Mouse (Mus musculus): Measurements from ENCODE around the gene 1110059E24Rik. TPM values are rescaled to one million over a fixed set of nuclear protein-coding genes. Genes with fewer than 3 reads are reported as not detected.

The 1110059E24Rik gene
- polyA plus RNA-seq, 1 experiment = 7.9 TPM

DNA sequence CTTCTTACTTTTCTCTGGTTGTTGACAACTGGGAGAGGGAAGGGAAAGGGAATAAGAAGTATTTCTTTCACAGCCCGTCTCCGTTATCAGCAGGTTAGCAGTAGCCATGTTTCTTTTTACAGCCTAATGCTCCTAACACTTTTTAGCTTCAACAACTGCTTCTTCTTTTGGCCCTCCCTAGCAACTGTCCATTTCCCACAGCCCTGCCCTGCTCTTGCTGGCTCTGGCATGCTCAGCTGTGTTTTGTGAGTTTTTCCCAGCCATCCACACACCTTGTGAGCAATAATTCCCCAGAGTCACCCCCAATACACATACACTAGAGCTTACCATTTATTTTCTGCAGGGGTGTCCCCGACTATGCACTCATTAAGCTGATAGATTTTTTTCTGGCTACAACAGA is 75.3 kb downstream of the 1110059E24Rik start:
- no peak for DNase-seq (ENCODE audit: low read depth)

- no peak for DNase-seq (ENCODE audit: low read depth)
These were observed 80.8 kb downstream of the 1110059E24Rik start for GRCm38 (mm10) chr19:21571986-21572385.

GRCm38 (mm10) chr19:21571223-21571980 is 81.4 kb downstream of the 1110059E24Rik start:
- no peak for DNase-seq (ENCODE audit: low read depth)

- DNase-seq (ENCODE audit: low read depth) = no peak
These were observed 82.0 kb downstream of the 1110059E24Rik start for GRCm38 (mm10) chr19:21570778-21571177.

DNA sequence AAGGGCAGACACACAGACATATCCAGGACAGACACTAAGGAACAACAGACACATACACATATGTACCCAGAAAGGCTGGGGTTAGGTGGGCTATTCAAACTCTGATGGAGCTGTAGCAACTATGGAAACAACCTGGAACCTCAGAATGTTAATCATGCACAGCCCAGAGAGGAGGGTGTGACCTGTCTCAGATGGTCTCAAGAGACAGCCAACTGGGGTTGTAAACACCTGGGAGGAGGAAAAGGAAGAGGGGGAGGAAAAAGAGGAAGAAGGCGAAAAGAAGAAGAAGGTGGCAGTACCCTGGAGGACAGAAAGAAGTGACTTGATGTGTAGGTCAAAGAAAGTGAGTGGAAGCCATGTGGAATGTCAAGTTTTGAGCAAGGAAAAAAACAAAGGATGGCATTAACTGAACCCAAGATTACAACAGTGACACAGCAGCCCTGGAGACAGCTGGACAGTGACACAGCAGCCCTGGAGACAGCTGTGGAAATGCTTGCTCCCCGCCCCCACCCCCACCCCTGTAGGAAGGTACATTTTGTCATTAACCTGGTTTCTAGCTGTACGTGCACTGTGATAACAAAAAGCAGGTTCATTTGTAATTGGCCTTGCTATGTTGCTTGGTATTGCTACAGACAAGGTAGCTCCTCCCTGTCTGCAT is 84.1 kb downstream of the 1110059E24Rik start:
- no peak for DNase-seq (ENCODE audit: low read depth)

DNA sequence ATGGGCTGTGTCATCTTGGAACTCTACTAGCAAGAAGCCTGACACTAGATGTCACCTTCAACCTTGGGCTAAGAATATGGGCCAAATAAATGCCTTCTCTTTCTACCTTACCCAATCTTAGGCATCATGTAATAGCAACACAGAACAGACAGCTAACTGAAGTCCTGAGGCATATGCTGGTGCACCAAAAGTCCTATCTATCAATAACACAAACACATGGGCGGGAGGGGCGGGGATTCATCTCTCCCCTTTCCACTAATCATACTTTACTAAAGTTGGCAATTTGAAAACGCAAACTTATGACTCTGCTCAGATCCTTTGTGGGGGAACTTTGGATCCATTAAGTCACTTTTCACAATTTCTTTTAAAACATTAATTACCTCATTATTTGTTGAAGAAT is 84.8 kb downstream of the 1110059E24Rik start:
- no peak for DNase-seq (ENCODE audit: low read depth)

DNA sequence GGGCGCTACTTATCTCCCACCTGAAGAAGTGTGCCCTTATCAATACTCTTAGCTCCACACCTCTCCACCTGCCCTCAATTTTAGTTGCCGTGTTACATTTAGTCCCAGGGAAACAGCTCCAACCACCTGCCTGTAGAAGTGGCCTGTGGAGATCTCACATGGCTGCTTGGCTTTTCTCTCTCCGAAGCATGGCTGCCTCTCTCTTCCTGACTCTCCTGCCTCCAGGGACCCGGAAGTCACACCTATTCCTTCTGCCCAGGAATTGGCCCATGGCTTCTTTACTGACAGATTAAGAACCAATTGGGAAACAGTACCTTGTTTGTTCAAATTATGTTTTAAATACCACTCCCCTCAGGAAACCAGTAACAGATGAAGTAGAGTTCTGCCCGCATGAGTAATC is 86.3 kb downstream of the 1110059E24Rik start:
- no peak for DNase-seq (ENCODE audit: low read depth)

DNA sequence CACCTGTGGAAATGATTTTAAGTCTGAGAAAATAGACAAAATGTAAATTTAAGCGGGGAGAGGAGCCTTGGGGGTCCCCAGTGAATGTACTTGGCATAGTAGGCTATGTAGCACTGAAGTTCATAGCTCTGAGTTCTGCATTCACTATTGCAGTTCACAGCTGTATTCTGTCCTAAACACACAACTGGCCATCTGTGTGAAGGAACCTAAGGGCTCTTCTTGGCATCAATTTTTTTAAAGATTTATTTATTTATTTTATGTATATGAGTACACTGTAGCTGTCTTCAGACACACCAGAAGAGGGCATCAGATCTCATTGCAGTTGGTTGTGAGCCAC is 88.3 kb downstream of the 1110059E24Rik start:
- DNase-seq (ENCODE audit: low read depth) = no peak

DNA sequence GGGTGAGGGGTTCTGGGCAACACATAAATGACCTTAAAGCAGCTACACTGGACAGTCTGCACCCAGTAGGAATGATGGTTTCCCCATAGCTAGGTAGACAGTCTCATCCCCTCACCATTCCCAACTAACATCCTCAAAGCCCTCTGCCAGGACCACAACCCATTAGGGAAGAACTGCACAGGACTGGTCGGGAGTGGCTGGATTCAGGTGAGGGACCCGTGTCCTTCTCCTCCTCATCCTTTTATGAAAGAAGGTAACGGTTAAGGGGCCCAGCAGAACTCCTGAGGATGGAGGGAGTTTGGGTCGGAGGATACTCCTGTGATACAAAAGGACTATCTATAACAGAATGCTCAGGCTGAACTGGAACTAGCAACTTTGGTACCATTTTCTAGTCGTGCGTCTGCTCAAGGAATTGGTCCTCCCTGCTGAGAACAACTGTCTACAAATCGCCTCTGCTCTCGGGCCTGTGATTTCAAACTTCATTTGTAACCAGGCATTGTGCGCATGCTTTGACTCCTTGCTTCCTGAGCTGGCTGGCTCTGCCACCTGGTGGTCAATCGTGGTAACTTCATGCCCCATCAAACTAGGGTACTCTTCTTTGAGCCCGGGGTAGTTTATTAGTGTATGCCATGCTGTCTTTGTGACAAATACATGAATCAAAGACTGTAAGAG is 88.9 kb downstream of the 1110059E24Rik start:
- no peak for DNase-seq (ENCODE audit: low read depth)

GRCm38 (mm10) chr19:21562996-21563395 is 89.8 kb downstream of the 1110059E24Rik start:
- no peak for DNase-seq (ENCODE audit: low read depth)

- no peak for DNase-seq (ENCODE audit: low read depth)
These were observed 100.0 kb downstream of the 1110059E24Rik start for GRCm38 (mm10) chr19:21552801-21553200.

DNA sequence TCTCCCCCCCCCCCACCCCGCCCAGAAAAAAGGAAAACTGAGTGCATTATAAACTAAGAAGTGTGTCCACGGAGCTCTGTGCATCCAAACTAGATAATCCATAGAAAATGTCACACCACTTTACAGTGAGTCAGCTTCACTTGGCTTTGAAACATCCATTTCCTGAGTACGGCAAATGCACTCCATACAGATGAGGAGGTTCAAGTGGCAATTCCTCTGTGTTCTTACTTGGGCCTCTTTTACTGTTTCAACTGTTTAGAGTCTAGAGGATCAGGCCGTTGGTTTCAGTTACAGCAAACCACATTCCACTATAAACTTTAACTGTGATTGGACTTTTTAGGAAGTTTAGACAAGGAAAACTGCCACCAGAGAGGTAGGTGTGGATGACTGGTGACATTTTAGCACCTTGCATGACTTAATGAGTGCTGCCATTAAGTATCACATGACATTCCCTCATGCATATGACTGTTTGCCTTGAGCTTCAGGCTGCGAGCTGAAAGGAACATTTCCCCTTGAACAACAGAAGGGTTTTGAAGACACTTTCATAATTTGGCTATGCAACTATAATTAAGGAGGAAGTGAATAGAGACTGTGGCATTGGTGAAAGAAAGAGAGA is 100.7 kb downstream of the 1110059E24Rik start:
- DNase-seq (ENCODE audit: low read depth) = no peak

DNA sequence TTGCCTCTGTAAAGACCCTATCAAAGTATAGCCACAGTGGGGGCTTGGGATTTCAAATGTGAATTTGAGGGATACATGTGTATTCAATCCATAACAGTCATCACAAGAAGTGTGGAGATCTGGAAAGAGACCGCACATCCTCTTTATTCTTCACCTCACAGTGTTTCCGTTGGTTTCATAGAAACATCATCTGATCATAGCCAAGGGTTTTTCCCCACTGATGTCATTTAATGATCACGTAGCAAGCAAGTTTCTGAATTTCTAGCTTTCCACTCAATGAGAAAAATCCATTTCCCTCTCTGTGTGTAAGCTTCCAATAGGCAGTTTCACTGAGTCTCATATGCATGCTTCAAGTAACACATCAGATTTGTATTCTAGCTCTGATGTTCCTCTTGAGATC is 103.1 kb downstream of the 1110059E24Rik start:
- DNase-seq (ENCODE audit: low read depth) = no peak

DNA sequence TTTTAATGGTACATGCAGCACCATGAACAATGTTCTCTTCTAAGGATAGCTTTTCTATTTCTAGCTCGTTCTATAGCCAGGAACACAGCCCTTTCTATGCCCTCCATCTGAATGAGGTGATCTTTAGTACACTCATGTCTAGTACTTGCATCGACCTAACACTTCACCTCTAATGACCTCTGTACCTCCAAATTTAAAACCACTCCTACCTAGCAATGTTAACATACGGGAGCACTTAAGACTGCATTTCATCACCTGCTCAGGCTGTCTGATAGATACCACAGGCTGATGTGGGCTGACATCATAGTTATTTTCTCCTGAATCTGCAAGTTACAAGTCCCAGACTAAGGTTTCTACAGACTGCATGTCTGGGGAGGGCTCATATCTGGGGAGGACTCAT is 103.8 kb downstream of the 1110059E24Rik start:
- DNase-seq (ENCODE audit: low read depth) = no peak

- no peak for DNase-seq (ENCODE audit: low read depth)
These were observed 115.7 kb downstream of the 1110059E24Rik start for GRCm38 (mm10) chr19:21537125-21537524.

Other genes with a start within 250 kb of the 1110059E24Rik start
- 8.2 and 12.7 TPM in 2 replicates for gene Gda, start 179.5 kb downstream of the 1110059E24Rik start, polyA plus RNA-seq (2012; rRNA removed)
- gene Abhd17b, start 209 bp upstream of the 1110059E24Rik start, polyA plus RNA-seq (2012; rRNA removed) = 10.3 and 11.9 TPM in 2 replicates
- 4.8 and 6.2 TPM in 2 replicates for gene Cemip2, start 125.4 kb upstream of the 1110059E24Rik start, polyA plus RNA-seq (2012; rRNA removed)

All from gonadal fat pad, adult 2 months (tissue).